Mouse (Mus musculus): ENCODE results near the gene Pitx2.

Pitx2 gene

DNA sequence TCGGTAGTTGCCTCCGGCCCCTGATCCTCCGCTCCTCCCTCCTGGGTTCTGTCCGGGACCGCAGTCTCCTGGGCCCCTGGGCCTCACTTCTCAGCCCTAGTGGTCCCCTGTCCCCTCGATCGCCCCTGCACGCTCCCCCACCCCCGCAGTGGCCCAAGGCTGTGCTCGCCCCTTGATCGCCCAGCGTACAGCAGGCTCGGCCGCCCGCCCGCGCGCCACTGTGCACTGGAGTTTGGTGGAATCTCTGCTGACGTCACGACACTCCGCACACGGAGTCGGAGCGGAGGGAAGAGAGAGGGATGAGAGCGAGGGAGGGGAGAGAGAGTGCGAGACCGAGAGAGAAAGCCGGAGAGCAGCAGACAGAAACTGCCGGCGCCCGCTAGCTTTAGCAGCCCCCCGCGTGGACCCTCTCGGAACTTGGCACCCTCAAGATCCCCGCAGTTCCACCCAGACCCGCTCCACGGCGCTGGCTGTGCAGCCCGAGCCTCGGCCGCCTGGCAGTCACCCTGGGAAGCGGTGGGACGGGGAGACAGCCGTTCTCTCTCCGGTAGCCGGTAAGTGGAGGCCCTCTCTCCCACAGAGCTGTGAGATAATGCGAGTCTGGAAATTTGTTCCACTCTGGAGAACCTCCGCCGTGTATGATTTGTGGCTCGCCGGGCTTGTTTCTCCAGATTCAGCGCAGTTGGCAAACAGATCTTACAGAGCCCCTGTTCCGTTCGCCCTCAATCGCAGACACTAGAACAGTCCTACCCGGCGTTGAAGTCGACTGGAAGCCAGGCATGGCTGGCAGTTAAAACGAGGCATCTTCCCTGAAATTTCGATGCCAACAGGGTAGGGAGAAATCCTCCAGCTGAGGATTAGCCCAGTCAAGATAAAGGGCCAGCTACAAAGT, at the start of gene Pitx2:
Gene Pitx2, plus strand, starts transcription at position 270 of the 892 bp plus-strand sequence.
- DNase-seq (ENCODE audit: low spot score): no peak

GRCm38 (mm10) chr3:129150001-129150400, 49.7 kb upstream of the Pitx2 start:
- DNase-seq (ENCODE audit: low spot score): no peak

DNA sequence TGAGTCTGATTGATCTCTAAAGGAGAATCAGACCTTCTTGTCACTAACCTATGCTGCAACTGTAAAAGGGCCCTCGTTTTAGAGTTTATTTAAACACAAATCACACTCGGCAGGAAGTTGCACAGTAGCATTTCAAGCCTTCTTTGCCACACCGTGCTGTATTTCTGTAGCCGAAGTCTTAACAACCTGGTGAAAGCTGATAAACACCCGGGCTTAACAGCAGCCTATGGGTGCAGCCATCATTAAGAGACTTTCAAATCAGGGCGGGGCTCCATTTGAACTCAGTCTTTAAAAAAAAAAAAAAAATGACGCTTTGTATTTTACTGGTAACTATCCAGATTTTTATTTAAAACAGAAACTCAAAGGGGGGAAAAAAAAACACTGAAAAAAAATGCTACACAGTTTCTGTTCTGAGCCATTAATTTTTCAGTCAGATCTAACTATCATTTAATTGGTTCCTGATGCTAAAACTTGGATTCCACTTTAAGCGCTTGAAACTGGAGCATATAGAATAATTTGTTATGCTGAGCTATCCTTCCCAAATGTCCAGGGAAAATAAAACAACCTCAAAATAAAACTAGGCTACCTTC, 48.5 kb upstream of the Pitx2 start:
- DNase-seq (ENCODE audit: low spot score): no peak

DNA sequence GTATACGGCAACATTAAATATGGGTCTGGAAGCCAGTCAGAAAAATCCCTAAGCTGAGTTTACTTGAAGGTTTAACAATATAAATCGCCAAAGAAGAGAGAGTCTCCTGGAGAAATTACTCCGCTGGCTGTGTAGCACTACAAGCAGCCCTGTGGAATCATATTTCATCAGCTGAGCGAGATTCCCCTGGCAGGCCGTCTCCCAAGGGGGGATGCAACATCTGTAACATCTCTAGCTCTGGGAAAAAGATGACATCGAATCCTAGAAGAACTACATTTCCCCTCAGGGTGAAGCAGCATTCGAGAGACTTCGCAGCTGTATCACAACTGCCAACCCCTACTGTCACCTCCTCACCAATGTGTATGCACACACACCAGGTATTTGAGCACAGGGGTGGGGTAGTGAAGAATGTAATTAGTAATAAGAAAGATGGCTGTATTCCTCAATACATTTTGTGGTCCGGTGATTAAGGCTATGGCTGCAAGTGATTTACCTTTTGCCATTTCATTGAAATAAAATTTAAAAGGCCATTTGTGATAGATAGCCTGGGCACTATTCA, 40.8 kb upstream of the Pitx2 start:
- no peak for DNase-seq (ENCODE audit: low spot score)

- DNase-seq (ENCODE audit: low spot score): no peak
These were observed 38.2 kb upstream of the Pitx2 start for GRCm38 (mm10) chr3:129161333-129162035.

- DNase-seq (ENCODE audit: low spot score): no peak
These were observed 35.4 kb upstream of the Pitx2 start for GRCm38 (mm10) chr3:129164246-129164645.

GRCm38 (mm10) chr3:129165715-129166114, 34.0 kb upstream of the Pitx2 start:
- no peak for DNase-seq (ENCODE audit: low spot score)

DNA sequence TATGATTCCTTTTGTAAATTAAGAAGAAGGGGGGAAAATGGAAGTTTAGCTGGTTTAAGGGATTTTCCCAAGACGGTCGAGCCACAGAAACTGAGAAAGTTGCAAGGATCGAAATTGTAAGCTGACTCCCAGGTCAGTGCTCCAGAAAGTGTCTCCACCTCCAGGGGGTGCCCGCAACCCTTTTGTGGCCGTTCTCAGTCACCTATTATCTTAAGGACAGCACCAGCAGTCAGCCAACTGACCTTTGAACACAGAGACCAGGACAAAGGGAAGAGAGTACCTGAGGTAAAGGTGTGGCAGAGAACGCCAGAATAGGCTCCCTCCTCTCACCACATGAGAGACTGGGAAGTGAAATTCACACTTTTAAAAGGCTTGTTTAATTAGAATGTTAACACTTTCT, 33.0 kb upstream of the Pitx2 start:
- no peak for DNase-seq (ENCODE audit: low spot score)

DNA sequence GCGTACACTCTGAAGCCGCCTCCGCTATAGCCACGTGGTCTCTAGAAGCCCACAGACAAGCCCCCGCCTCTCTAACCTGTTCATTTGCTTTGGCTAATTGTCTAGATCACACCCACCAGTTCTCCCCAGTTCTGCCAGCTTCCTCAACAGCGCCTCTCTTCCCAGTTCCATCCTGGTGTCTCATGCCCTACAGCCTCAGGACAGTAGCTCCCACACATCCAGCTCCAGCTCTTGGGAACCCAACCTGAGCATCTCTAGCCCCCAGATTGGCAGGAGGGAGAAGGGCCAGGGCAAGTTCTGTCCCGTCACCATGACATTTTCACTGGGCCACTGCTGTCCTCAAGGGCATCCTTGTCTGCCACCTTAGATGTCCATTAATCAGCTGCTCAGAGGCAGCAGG, 29.3 kb upstream of the Pitx2 start:
- no peak for DNase-seq (ENCODE audit: low spot score)

DNA sequence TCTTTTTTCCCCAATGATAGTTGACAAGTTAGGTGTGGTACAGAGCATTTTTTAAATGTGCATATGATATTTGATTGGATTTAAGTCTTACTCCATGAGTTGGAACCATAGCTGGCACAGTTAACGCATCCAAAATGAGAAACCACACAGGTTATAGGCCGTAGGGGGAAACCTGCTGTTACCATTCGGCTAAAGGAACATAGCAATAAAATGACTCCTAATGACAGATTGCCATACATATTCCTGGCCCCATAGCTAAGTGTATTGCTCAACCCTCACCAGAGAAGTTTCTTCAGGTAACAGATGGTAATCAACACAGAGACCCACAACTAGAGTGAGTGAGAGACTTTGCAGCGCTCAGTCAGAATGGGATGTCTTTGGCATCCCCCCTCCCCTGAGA, 27.9 kb upstream of the Pitx2 start:
- DNase-seq (ENCODE audit: low spot score): no peak

GRCm38 (mm10) chr3:129194436-129194835, 5.2 kb upstream of the Pitx2 start:
- no peak for DNase-seq (ENCODE audit: low spot score)

- DNase-seq (ENCODE audit: low spot score): no peak
These were observed 4.6 kb upstream of the Pitx2 start for GRCm38 (mm10) chr3:129195036-129195435.

GRCm38 (mm10) chr3:129195816-129196549, 3.7 kb upstream of the Pitx2 start:
- DNase-seq (ENCODE audit: low spot score): no peak

GRCm38 (mm10) chr3:129196550-129196919, 3.1 kb upstream of the Pitx2 start:
- DNase-seq (ENCODE audit: low spot score): no peak

GRCm38 (mm10) chr3:129197035-129197434, 2.6 kb upstream of the Pitx2 start:
- no peak for DNase-seq (ENCODE audit: low spot score)

GRCm38 (mm10) chr3:129197786-129198626, 1.7 kb upstream of the Pitx2 start:
- DNase-seq (ENCODE audit: low spot score): no peak

GRCm38 (mm10) chr3:129198627-129198903, 1.1 kb upstream of the Pitx2 start:
- no peak for DNase-seq (ENCODE audit: low spot score)

DNA sequence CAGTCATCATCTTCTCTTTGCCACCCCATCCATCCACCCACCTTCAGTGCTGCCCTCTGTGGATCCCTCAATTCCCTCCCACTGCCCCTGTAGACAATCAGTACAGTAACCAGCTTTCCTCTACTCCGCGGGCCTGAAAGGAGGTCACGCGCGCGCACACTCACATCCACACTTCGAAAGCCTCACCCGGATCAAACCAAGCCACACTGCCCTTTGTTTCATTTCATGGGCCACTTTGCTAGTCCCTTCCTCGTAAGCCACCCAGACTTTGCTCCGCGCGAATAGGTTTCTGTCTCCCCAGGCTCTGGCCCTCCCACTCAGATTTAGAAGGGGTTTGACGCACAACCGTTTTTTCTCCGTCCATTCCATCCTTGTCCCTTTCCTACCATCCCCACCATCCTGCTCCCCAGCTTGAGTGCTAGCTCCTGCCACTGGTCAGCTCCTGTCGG, 494 bp upstream of the Pitx2 start:
- DNase-seq (ENCODE audit: low spot score): no peak

DNA sequence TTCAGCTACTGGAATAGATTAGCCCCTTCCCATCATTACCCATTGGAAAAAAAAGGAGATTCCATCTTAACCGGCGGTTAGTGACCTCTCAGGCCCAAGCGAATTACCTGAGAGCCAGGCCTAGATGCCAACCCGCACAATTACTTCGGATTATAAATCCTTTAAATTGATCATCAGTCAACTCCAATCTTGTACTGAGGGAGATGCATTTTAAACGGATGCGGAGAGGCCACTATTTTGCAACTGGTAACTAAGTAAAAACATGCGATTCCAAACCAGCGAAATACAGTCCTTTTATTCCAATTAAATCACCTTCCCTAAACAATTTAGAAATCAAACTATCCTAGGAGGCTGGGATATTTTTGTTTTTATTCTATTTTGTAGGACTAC, 818 bp downstream of the Pitx2 start:
- no peak for DNase-seq (ENCODE audit: low spot score)

DNA sequence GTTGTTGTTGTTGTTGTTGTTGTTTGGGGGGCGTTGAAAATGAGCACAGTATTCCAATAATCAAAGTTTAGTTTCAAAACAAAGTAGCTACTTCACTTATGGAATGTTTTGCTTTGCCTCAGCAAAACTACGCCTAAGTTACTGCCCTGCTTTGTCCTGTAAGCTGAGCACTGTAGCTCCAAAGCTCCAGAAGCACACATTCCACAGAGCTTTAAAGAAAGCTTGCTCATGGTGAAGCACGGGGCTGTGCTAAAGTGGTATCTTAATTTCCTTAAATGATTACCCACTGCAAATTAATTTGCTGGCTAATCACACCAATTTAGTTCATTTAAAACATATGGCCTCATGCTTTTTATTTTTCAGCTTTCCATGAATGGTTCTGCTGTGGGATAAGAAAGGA, 1.5 kb downstream of the Pitx2 start:
- no peak for DNase-seq (ENCODE audit: low spot score)

- no peak for DNase-seq (ENCODE audit: low spot score)
These were observed 2.1 kb downstream of the Pitx2 start for GRCm38 (mm10) chr3:129201681-129202255.
